Mouse (Mus musculus) C2C12 (cell line): Measurements from ENCODE around the gene Tmem62.

Source experiments
- CEBPB ChIP-seq: IDR thresholded peaks from one replicate; pipeline ENCODE4 v1.6.1; 2011; ENCODE audit warnings: low read depth, mild to moderate bottlenecking, control low read depth, moderate library complexity
- CTCF ChIP-seq: IDR thresholded peaks from one replicate; pipeline ENCODE4 v1.5.1; 2011; ENCODE audit not compliant: control insufficient read depth, insufficient read depth, insufficient read length
- MYOG ChIP-seq: IDR thresholded peaks from one replicate; pipeline ENCODE4 v1.6.1; 2011; ENCODE audit not compliant: control insufficient read depth, insufficient read length; ENCODE audit errors: extremely low read depth
- USF1 ChIP-seq: IDR thresholded peaks from one replicate; pipeline ENCODE4 v1.6.1; 2011; ENCODE audit warnings: low read depth, mild to moderate bottlenecking, control low read depth, moderate library complexity

DNA sequence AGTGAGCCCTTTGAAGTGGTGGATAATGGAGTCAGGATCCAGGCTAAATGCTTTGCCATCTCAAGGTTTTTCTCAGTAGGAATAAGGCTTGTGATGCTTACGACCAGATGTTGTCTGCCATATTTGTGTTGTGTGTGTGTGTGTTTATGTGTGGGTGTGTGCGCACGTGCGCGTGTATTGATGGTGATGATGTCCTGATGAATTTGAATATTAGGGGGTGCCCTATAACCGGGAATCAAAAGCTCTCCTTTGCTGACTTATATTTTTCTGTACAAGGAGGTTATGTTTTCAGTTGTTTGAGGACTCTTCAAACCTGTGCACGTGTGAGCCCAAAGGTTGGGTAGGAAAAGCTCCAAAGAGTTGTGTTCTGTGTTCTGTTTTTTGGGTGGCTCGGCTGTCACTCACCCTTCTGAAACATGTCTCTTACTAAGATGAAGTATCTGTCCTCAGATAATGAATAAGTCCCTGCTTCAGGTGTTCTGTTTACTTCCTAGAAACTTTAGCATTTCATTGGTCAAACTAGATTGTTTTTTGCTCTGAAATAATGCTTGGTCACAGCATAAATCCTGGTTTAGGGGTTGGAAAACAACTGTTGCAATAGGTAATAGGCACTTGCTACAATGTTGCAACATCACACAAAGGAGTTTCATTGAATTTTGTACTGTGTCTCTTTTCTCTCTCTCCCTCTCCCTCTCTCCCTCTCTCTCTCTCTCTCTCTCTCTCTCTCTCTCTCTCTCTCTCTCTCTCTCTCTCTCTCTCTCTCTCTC lies 1.3 kb downstream of the Tmem62 start:
- TF ChIP-seq MYOG = no peak
- TF ChIP-seq USF1 = no peak
- TF ChIP-seq CTCF = no peak
- TF ChIP-seq CEBPB = peak; percentile 61
